Mouse (Mus musculus): ENCODE results near the gene Rbms3. TPM values are rescaled to one million over a fixed set of nuclear protein-coding genes. Genes with fewer than 3 reads are reported as not detected.

Gene Rbms3
- polyA plus RNA-seq, 1 experiment, result 16.5 TPM

- no peaks in the 10 kb centered on the region for H3K36me3 ChIP-seq (ENCODE audit: control insufficient read depth, insufficient read depth, low read length)
- H3K4me1 ChIP-seq (ENCODE audit: control insufficient read depth, insufficient read depth, low read length), result no peaks in the 10 kb centered on the region
- TF ChIP-seq CTCF (conservative IDR thresholded peaks at IDR 0.05; ENCODE audit: insufficient read depth, insufficient read length, low read depth, low read length) (no peak), POLR2A (IDR thresholded peaks at IDR 0.05; ENCODE audit: low read depth, low read length) (no peak)
- WGBS, result 64% methylated on average over 8 of the region's 8 CpGs
- H3K27ac ChIP-seq (ENCODE audit: insufficient read depth, low read depth, low read length), result no peak overlapping the region
- H3K4me3 ChIP-seq (ENCODE audit: insufficient read depth, low read depth, low read length), result no peak overlapping the region
- no peaks in the 10 kb centered on the region; the same call in 1 of the 2 replicates for H3K27me3 ChIP-seq (replicated peaks; ENCODE audit: control insufficient read depth, insufficient read depth, low read length)
- no peak for DNase-seq
Observed at GRCm38 (mm10) chr9:117636492-117636891, 6.8 kb upstream of the Rbms3 start.

GRCm38 (mm10) chr9:117627173-117627572 is 2.5 kb downstream of the Rbms3 start:
- no peak overlapping the region for H3K4me3 ChIP-seq (ENCODE audit: insufficient read depth, low read depth, low read length)
- H3K4me1 ChIP-seq (ENCODE audit: control insufficient read depth, insufficient read depth, low read length), result no peaks in the 10 kb centered on the region
- H3K27me3 ChIP-seq (replicated peaks; ENCODE audit: control insufficient read depth, insufficient read depth, low read length), result no peaks in the 10 kb centered on the region; the same call in 1 of the 2 replicates
- no peaks in the 10 kb centered on the region for H3K36me3 ChIP-seq (ENCODE audit: control insufficient read depth, insufficient read depth, low read length)
- DNase-seq, result no peak
- TF ChIP-seq CTCF (conservative IDR thresholded peaks at IDR 0.05; ENCODE audit: insufficient read depth, insufficient read length, low read depth, low read length), result no peak
- TF ChIP-seq POLR2A (IDR thresholded peaks at IDR 0.05; ENCODE audit: low read depth, low read length), result no peak
- no peak overlapping the region for H3K27ac ChIP-seq (ENCODE audit: insufficient read depth, low read depth, low read length)

GRCm38 (mm10) chr9:117600781-117601180 is 28.9 kb downstream of the Rbms3 start:
- no peak for TF ChIP-seq POLR2A (IDR thresholded peaks at IDR 0.05; ENCODE audit: low read depth, low read length)
- no peak for TF ChIP-seq CTCF (conservative IDR thresholded peaks at IDR 0.05; ENCODE audit: insufficient read depth, insufficient read length, low read depth, low read length)
- Histone ChIP-seq H3K4me1 (ENCODE audit: control insufficient read depth, insufficient read depth, low read length) (no peaks in the 10 kb centered on the region), H3K36me3 (ENCODE audit: control insufficient read depth, insufficient read depth, low read length) (no peaks in the 10 kb centered on the region), H3K4me3 (ENCODE audit: insufficient read depth, low read depth, low read length) (no peak overlapping the region), H3K27me3 (replicated peaks; ENCODE audit: control insufficient read depth, insufficient read depth, low read length) (no peaks in the 10 kb centered on the region), H3K27ac (ENCODE audit: insufficient read depth, low read depth, low read length) (no peak overlapping the region)
- DNase-seq, result no peak
- 70% methylated on average over 5 of the region's 5 CpGs for whole genome bisulfite sequencing

GRCm38 (mm10) chr9:117599341-117599740 is 30.4 kb downstream of the Rbms3 start:
- no peak overlapping the region for H3K4me3 ChIP-seq (ENCODE audit: insufficient read depth, low read depth, low read length)
- H3K36me3 ChIP-seq (ENCODE audit: control insufficient read depth, insufficient read depth, low read length), result no peaks in the 10 kb centered on the region
- 91% methylated on average over 9 of the region's 9 CpGs for WGBS
- H3K4me1 ChIP-seq (ENCODE audit: control insufficient read depth, insufficient read depth, low read length), result no peaks in the 10 kb centered on the region
- TF ChIP-seq POLR2A (IDR thresholded peaks at IDR 0.05; ENCODE audit: low read depth, low read length) (no peak), CTCF (conservative IDR thresholded peaks at IDR 0.05; ENCODE audit: insufficient read depth, insufficient read length, low read depth, low read length) (no peak)
- H3K27me3 ChIP-seq (replicated peaks; ENCODE audit: control insufficient read depth, insufficient read depth, low read length), result no peaks in the 10 kb centered on the region
- no peak overlapping the region for H3K27ac ChIP-seq (ENCODE audit: insufficient read depth, low read depth, low read length)
- no peak for DNase-seq

- Histone ChIP-seq H3K36me3 (ENCODE audit: control insufficient read depth, insufficient read depth, low read length) (no peaks in the 10 kb centered on the region), H3K27ac (ENCODE audit: insufficient read depth, low read depth, low read length) (no peak overlapping the region), H3K27me3 (replicated peaks; ENCODE audit: control insufficient read depth, insufficient read depth, low read length) (no peaks in the 10 kb centered on the region), H3K4me1 (ENCODE audit: control insufficient read depth, insufficient read depth, low read length) (no peaks in the 10 kb centered on the region), H3K4me3 (ENCODE audit: insufficient read depth, low read depth, low read length) (no peak overlapping the region)
- no peak for DNase-seq
- 62% methylated on average over 5 of the region's 5 CpGs for WGBS
- no peak for TF ChIP-seq POLR2A (IDR thresholded peaks at IDR 0.05; ENCODE audit: low read depth, low read length)
Observed at GRCm38 (mm10) chr9:117596162-117596561, 33.6 kb downstream of the Rbms3 start.

GRCm38 (mm10) chr9:117585345-117585744 is 44.4 kb downstream of the Rbms3 start:
- Histone ChIP-seq H3K27ac (ENCODE audit: insufficient read depth, low read depth, low read length) (no peak overlapping the region), H3K27me3 (replicated peaks; ENCODE audit: control insufficient read depth, insufficient read depth, low read length) (no peaks in the 10 kb centered on the region), H3K4me3 (ENCODE audit: insufficient read depth, low read depth, low read length) (no peak overlapping the region), H3K4me1 (ENCODE audit: control insufficient read depth, insufficient read depth, low read length) (no peaks in the 10 kb centered on the region), H3K36me3 (ENCODE audit: control insufficient read depth, insufficient read depth, low read length) (no peaks in the 10 kb centered on the region)
- TF ChIP-seq POLR2A (IDR thresholded peaks at IDR 0.05; ENCODE audit: low read depth, low read length) (no peak), CTCF (conservative IDR thresholded peaks at IDR 0.05; ENCODE audit: insufficient read depth, insufficient read length, low read depth, low read length) (no peak)
- DNase-seq, result no peak
- WGBS, result 91% methylated on average over 6 of the region's 6 CpGs

- TF ChIP-seq CTCF (conservative IDR thresholded peaks at IDR 0.05; ENCODE audit: insufficient read depth, insufficient read length, low read depth, low read length) (no peak), POLR2A (IDR thresholded peaks at IDR 0.05; ENCODE audit: low read depth, low read length) (no peak)
- Histone ChIP-seq H3K4me1 (ENCODE audit: control insufficient read depth, insufficient read depth, low read length) (no peaks in the 10 kb centered on the region), H3K27ac (ENCODE audit: insufficient read depth, low read depth, low read length) (no peak overlapping the region), H3K27me3 (replicated peaks; ENCODE audit: control insufficient read depth, insufficient read depth, low read length) (no peaks in the 10 kb centered on the region), H3K4me3 (ENCODE audit: insufficient read depth, low read depth, low read length) (no peak overlapping the region), H3K36me3 (ENCODE audit: control insufficient read depth, insufficient read depth, low read length) (no peaks in the 10 kb centered on the region)
- 45% methylated on average over 7 of the region's 7 CpGs for WGBS
- no peak for DNase-seq
Observed at GRCm38 (mm10) chr9:117583638-117584037, 46.1 kb downstream of the Rbms3 start.

- TF ChIP-seq POLR2A (IDR thresholded peaks at IDR 0.05; ENCODE audit: low read depth, low read length), result no peak
- TF ChIP-seq CTCF (conservative IDR thresholded peaks at IDR 0.05; ENCODE audit: insufficient read depth, insufficient read length, low read depth, low read length), result no peak
- Histone ChIP-seq H3K27ac (ENCODE audit: insufficient read depth, low read depth, low read length) (no peak overlapping the region), H3K4me3 (ENCODE audit: insufficient read depth, low read depth, low read length) (no peak overlapping the region), H3K36me3 (ENCODE audit: control insufficient read depth, insufficient read depth, low read length) (no peaks in the 10 kb centered on the region), H3K27me3 (replicated peaks; ENCODE audit: control insufficient read depth, insufficient read depth, low read length) (no peaks in the 10 kb centered on the region), H3K4me1 (ENCODE audit: control insufficient read depth, insufficient read depth, low read length) (no peaks in the 10 kb centered on the region)
- 64% methylated on average over 6 of the region's 6 CpGs for WGBS
- DNase-seq, result no peak
Observed at GRCm38 (mm10) chr9:117582591-117582990, 47.1 kb downstream of the Rbms3 start.
